Mouse (Mus musculus): ENCODE data around the gene Gli3. TPM values are rescaled to one million over a fixed set of nuclear protein-coding genes. Genes with fewer than 3 reads are reported as not detected.

Gli3 gene
- polyA plus RNA-seq, 1 experiment from 2014 or later = 23.1 TPM

DNA sequence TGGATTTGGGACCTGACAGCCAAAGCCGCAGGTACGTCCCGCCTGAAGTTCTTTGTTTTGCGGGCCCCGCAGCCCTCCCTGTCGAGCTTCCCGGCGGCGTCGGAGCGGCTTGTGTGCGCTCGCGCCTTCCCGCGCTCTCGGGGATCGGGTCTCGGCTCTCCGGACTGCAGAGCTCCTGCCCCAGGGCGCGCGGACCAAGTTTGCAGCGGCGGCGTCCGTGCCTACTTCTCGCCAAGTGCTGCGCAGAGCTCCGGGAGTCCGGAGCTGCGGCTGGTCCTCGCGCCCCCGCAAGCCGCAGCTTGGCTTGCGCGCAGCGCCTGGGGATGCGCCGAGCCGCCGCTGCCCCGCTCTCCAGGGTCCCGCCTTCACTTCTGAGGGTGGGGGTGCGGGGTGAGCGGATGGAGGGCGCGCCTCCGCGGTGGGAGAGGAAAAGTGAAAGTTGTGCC is 1.1 kb downstream of the Gli3 start:
- Histone ChIP-seq H3K9me3 (replicated peaks) (no peaks in the 10 kb centered on the region), H3K4me2 (replicated peaks) (peak overlapping the region; percentile 61), H3K36me3 (no peaks in the 10 kb centered on the region), H3K9ac (peak overlapping the region; percentile 91), H3K4me3 (replicated peaks) (peak overlapping the region; percentile 78), H3K27ac (replicated peaks) (peak overlapping the region; percentile 98), H3K27me3 (no peaks in the 10 kb centered on the region), H3K4me1 (peaks cover 34% of the 10 kb centered on the region)
- ATAC-seq (ENCODE audit: insufficient number of reproducible peaks, low FRiP score, low TSS enrichment, low read depth) = no peak
- WGBS = under 1% methylated on average over 51 of the region's 51 CpGs

GRCm38 (mm10) chr13:15464741-15465250 is 1.8 kb downstream of the Gli3 start:
- WGBS = 1% methylated on average over 11 of the region's 11 CpGs

DNA sequence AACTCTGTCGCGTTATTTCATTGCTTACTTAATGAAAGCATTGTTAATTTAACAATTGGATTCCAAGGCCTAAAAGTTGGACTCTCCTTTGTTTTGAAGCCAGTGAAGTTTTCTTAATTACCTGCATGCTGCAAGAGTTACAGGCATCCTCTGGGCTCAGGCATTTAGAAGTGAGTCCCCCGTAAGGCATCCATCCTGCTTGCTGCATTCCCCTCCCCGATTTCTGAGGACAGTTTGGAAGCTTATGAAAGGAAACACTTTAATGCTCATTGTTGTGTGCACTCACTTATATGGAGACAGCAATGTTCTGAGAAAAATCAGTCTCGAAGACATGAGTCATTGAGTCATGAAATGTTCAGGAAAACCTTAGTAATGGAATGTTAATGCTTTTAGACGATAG is 3.5 kb downstream of the Gli3 start:
- H3K9ac ChIP-seq = no peak overlapping the region
- H3K4me1 ChIP-seq = peaks cover 34% of the 10 kb centered on the region
- no peaks in the 10 kb centered on the region for H3K36me3 ChIP-seq
- no peak for ATAC-seq (ENCODE audit: insufficient number of reproducible peaks, low FRiP score, low TSS enrichment, low read depth)
- H3K4me2 ChIP-seq (replicated peaks) = peak overlapping the region; percentile 32
- peak overlapping the region; percentile 16; the same call in 1 of the 2 replicates for H3K4me3 ChIP-seq (replicated peaks)
- no peaks in the 10 kb centered on the region for H3K9me3 ChIP-seq (replicated peaks)
- H3K27me3 ChIP-seq = no peaks in the 10 kb centered on the region
- 20% methylated on average over 6 of the region's 6 CpGs for WGBS
- H3K27ac ChIP-seq (replicated peaks) = no peak overlapping the region

More at GRCm38 (mm10) chr13:15464741-15465250, 1.8 kb downstream of the Gli3 start:
- H3K4me1 ChIP-seq = peaks cover 34% of the 10 kb centered on the region
- no peaks in the 10 kb centered on the region for H3K36me3 ChIP-seq
- H3K9me3 ChIP-seq (replicated peaks) = no peaks in the 10 kb centered on the region
- no peak for ATAC-seq (ENCODE audit: insufficient number of reproducible peaks, low FRiP score, low TSS enrichment, low read depth)
- no peaks in the 10 kb centered on the region for H3K27me3 ChIP-seq
- H3K27ac ChIP-seq (replicated peaks) = peak overlapping the region; percentile 98
- peak overlapping the region; percentile 61 for H3K4me2 ChIP-seq (replicated peaks)
- H3K4me3 ChIP-seq (replicated peaks) = peak overlapping the region; percentile 78
- peak overlapping the region; percentile 91 for H3K9ac ChIP-seq

- no peak overlapping the region for H3K27ac ChIP-seq (replicated peaks)
- no peaks in the 10 kb centered on the region for H3K36me3 ChIP-seq
- 37% methylated on average over 3 of the region's 3 CpGs for WGBS
- peaks cover 28% of the 10 kb centered on the region for H3K4me1 ChIP-seq
- no peak for ATAC-seq (ENCODE audit: insufficient number of reproducible peaks, low FRiP score, low TSS enrichment, low read depth)
- H3K4me2 ChIP-seq (replicated peaks) = peak overlapping the region; percentile 32; the same call in 1 of the 2 replicates
- no peaks in the 10 kb centered on the region for H3K27me3 ChIP-seq
- no peak overlapping the region for H3K9ac ChIP-seq
- H3K4me3 ChIP-seq (replicated peaks) = 0 out of 2 replicates have a peak overlapping the region, but pooled peaks have one; percentile 7
- H3K9me3 ChIP-seq (replicated peaks) = no peaks in the 10 kb centered on the region
These were observed 4.4 kb downstream of the Gli3 start for GRCm38 (mm10) chr13:15467409-15467808.

DNA sequence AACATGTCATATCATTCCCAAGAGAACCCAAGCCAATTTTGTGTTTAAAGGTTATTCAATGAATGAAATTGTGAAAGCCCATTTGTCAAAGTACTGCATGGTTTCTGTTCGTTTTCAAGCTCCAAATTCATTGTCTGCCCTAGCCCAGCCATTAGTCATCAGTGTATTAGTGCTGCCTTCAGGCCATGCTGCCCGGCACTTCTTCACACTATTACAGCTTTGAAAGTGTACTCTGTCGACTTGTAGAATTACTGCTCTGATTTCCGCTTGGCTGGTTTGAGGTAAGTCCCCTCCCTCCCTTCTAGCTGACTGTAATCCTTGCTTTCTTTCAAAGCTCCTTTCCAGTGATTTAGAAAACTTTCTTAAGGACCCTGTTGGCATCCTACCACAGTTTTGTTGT is 5.4 kb downstream of the Gli3 start:
- ATAC-seq (ENCODE audit: insufficient number of reproducible peaks, low FRiP score, low TSS enrichment, low read depth) = no peak
- peaks cover 30% of the 10 kb centered on the region for H3K4me1 ChIP-seq
- no peak overlapping the region for H3K4me3 ChIP-seq (replicated peaks)
- no peaks in the 10 kb centered on the region for H3K27me3 ChIP-seq
- no peak overlapping the region for H3K9ac ChIP-seq
- H3K27ac ChIP-seq (replicated peaks) = no peak overlapping the region
- no peak overlapping the region for H3K4me2 ChIP-seq (replicated peaks)
- H3K9me3 ChIP-seq (replicated peaks) = no peaks in the 10 kb centered on the region
- H3K36me3 ChIP-seq = no peaks in the 10 kb centered on the region
- 34% methylated on average over 4 of the region's 4 CpGs for WGBS

- no peak overlapping the region for H3K4me3 ChIP-seq (replicated peaks)
- peaks cover 38% of the 10 kb centered on the region for H3K4me1 ChIP-seq
- H3K36me3 ChIP-seq = no peaks in the 10 kb centered on the region
- 42% methylated on average over 3 of the region's 3 CpGs for WGBS
- no peak overlapping the region for H3K27ac ChIP-seq (replicated peaks)
- no peaks in the 10 kb centered on the region for H3K9me3 ChIP-seq (replicated peaks)
- ATAC-seq (ENCODE audit: insufficient number of reproducible peaks, low FRiP score, low TSS enrichment, low read depth) = no peak
- no peak overlapping the region for H3K9ac ChIP-seq
- no peak overlapping the region for H3K4me2 ChIP-seq (replicated peaks)
- no peaks in the 10 kb centered on the region for H3K27me3 ChIP-seq
These were observed 7.0 kb downstream of the Gli3 start for GRCm38 (mm10) chr13:15470056-15470455.

GRCm38 (mm10) chr13:15472712-15473111 is 9.7 kb downstream of the Gli3 start:
- H3K27me3 ChIP-seq = no peaks in the 10 kb centered on the region
- no peak overlapping the region for H3K4me3 ChIP-seq (replicated peaks)
- H3K36me3 ChIP-seq = 0 out of 2 replicates have a peak, but pooled peaks cover 1% of the 10 kb centered on the region
- no peaks in the 10 kb centered on the region for H3K9me3 ChIP-seq (replicated peaks)
- H3K27ac ChIP-seq (replicated peaks) = no peak overlapping the region
- no peak overlapping the region for H3K4me2 ChIP-seq (replicated peaks)
- no peak for ATAC-seq (ENCODE audit: insufficient number of reproducible peaks, low FRiP score, low TSS enrichment, low read depth)
- WGBS = 48% methylated on average over 3 of the region's 3 CpGs
- no peak overlapping the region for H3K9ac ChIP-seq
- peaks cover 21% of the 10 kb centered on the region for H3K4me1 ChIP-seq

- no peaks in the 10 kb centered on the region for H3K9me3 ChIP-seq (replicated peaks)
These were observed 11.4 kb downstream of the Gli3 start for GRCm38 (mm10) chr13:15474393-15474792.

DNA sequence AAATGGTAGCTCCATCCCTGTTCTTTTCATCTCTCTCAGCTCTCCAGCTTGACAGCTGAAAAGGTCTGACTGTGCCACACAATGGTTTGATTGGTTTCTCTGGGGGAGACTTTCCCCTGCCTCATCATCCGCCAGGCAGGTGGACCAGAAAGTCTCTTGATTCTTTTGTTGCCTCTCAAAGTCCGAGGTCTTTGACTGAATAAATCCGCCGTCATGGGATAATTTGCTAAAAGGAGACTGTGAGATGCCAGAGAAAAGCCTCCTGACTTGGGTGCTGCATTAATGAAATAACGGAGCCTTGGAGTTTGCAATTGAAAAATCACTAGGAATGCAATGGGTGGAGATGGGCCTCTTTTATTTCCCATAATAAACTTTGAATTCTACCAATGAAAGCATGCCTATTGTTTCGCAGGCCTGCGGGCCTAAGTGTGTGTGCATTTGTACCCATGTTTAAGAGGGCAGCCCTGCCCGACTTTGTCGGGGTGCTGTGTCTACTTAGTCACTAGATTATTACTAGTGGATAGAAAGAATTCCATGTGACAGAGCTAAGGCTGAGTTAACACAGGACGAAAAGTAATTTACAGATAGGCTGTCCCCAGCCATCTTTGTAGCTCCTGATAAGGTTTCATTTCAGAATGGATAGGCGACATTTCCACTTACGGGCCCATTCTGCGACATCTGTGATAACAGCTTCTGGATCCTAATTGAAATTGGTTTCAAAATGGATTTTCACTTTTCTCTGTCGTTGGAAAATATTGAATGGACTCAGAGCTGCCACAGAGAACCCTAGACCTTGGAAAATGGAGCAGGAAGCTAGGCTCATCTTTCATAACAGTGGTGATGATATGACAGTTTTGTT is 23.2 kb downstream of the Gli3 start:
- no peaks in the 10 kb centered on the region for H3K9me3 ChIP-seq (replicated peaks)
- no peak for ATAC-seq (ENCODE audit: insufficient number of reproducible peaks, low FRiP score, low TSS enrichment, low read depth)
- H3K4me3 ChIP-seq (replicated peaks) = no peak overlapping the region
- H3K27ac ChIP-seq (replicated peaks) = no peak overlapping the region
- 63% methylated on average over 14 of the region's 14 CpGs for WGBS
- no peaks in the 10 kb centered on the region for H3K36me3 ChIP-seq
- H3K4me1 ChIP-seq = 0 out of 2 replicates have a peak, but pooled peaks cover 2% of the 10 kb centered on the region
- H3K27me3 ChIP-seq = no peaks in the 10 kb centered on the region
- H3K9ac ChIP-seq = no peak overlapping the region
- no peak overlapping the region for H3K4me2 ChIP-seq (replicated peaks)

More at GRCm38 (mm10) chr13:15474393-15474792, 11.4 kb downstream of the Gli3 start:
- peaks cover 13% of the 10 kb centered on the region for H3K4me1 ChIP-seq
- H3K27ac ChIP-seq (replicated peaks) = no peak overlapping the region
- no peak overlapping the region for H3K9ac ChIP-seq
- WGBS = 72% methylated on average over 2 of the region's 2 CpGs
- ATAC-seq (ENCODE audit: insufficient number of reproducible peaks, low FRiP score, low TSS enrichment, low read depth) = no peak
- H3K27me3 ChIP-seq = no peaks in the 10 kb centered on the region
- no peak overlapping the region for H3K4me2 ChIP-seq (replicated peaks)
- no peak overlapping the region for H3K4me3 ChIP-seq (replicated peaks)
- 0 out of 2 replicates have a peak, but pooled peaks cover 5% of the 10 kb centered on the region for H3K36me3 ChIP-seq

GRCm38 (mm10) chr13:15487334-15487733 is 24.3 kb downstream of the Gli3 start:
- no peak for ATAC-seq (ENCODE audit: insufficient number of reproducible peaks, low FRiP score, low TSS enrichment, low read depth)
- Histone ChIP-seq H3K9me3 (replicated peaks) (no peaks in the 10 kb centered on the region), H3K4me1 (0 out of 2 replicates have a peak, but pooled peaks cover 2% of the 10 kb centered on the region)

DNA sequence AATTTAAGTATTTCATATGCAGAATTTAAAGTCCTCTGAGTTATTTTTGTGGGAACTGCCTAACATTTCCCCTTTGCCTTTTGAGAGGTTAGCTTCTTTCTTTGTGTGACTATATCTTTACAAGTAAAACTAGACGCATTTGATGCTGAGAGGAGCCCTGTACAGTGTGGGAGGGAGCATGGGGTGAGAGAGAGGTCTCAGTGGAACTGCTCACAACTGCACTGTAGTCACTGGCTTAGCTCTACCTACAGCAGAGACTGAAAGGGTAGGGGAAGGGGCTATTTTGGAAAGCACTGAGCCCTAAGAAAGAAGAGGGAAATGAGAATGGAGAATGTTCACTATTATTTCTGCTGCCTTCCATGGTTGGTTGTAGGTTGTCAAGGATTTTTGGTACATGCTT is 25.0 kb downstream of the Gli3 start:
- no peak overlapping the region for H3K27ac ChIP-seq (replicated peaks)
- H3K4me1 ChIP-seq = 0 out of 2 replicates have a peak, but pooled peaks cover 2% of the 10 kb centered on the region
- ATAC-seq (ENCODE audit: insufficient number of reproducible peaks, low FRiP score, low TSS enrichment, low read depth) = no peak
- WGBS = 43% methylated on average over 1 of the region's 1 CpGs
- H3K36me3 ChIP-seq = no peaks in the 10 kb centered on the region
- H3K4me3 ChIP-seq (replicated peaks) = no peak overlapping the region
- H3K27me3 ChIP-seq = no peaks in the 10 kb centered on the region
- no peak overlapping the region for H3K9ac ChIP-seq
- H3K4me2 ChIP-seq (replicated peaks) = no peak overlapping the region
- no peaks in the 10 kb centered on the region for H3K9me3 ChIP-seq (replicated peaks)

More at GRCm38 (mm10) chr13:15487334-15487733, 24.3 kb downstream of the Gli3 start:
- 32% methylated on average over 7 of the region's 7 CpGs for WGBS
- Histone ChIP-seq H3K4me2 (replicated peaks) (no peak overlapping the region), H3K36me3 (no peaks in the 10 kb centered on the region), H3K4me3 (replicated peaks) (no peak overlapping the region), H3K27me3 (no peaks in the 10 kb centered on the region), H3K9ac (no peak overlapping the region), H3K27ac (replicated peaks) (no peak overlapping the region)
